Mouse (Mus musculus): Measurements from ENCODE around the gene Dchs2. TPM values are rescaled to one million over a fixed set of nuclear protein-coding genes. Genes with fewer than 3 reads are reported as not detected.

Gene Dchs2
- polyA plus RNA-seq (2017; shearing (Covaris generic)): 0.05 TPM

DNA sequence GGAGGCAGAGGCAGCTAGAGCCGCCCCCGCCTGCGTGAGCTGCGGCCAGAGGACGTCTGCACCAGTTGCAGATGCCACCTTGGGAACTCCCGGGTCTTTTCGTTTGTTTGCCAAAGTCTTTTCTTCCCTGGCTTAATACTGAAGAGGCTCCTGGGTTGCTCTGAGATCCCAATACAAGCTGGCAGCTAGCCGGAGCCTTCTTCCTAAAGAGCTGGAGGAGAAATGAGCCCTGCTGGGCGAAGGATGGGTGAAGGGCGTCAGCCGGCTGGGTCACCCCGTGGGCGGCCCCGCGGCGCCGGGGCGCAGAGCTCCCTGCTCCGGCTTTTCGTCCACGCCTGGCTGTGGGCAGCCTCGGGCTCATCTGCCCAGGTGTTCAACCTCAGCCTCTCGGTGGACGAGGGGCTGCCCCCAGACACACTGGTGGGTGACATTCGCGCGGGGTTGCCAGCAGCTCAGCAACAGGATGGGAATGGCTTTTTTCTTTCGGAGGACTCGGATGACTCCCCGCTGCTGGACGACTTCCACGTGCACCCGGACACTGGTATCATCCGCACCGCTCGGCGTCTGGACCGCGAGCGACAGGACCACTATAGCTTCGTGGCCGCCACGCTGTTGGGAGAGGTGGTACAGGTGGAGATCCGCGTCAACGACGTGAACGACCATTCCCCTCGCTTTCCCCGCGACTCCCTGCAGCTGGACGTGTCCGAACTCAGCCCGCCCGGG lies at the start of gene Dchs2:
Dchs2 (plus strand) TSS at position 223 of the 723 bp plus-strand sequence.

Other genes starting within 250 kb of the Dchs2 start
- not detected for gene Lrat, start 224.0 kb upstream of the Dchs2 start, polyA plus RNA-seq (2017; shearing (Covaris generic))
- not detected for gene Fgg, start 120.2 kb upstream of the Dchs2 start, polyA plus RNA-seq (2017; shearing (Covaris generic))
- gene Fga, start 101.9 kb upstream of the Dchs2 start, polyA plus RNA-seq (2017; shearing (Covaris generic)): not detected
- not detected for gene Fgb, start 78.1 kb upstream of the Dchs2 start, polyA plus RNA-seq (2017; shearing (Covaris generic))
- 95.7 TPM for gene Plrg1, start 72.4 kb upstream of the Dchs2 start, polyA plus RNA-seq (2017; shearing (Covaris generic))

All from inflammation-experienced regulatory T-cells, adult 16 weeks (primary cell).